Mouse (Mus musculus): ENCODE results near the gene Axl.

Gene Axl

GRCm38 (mm10) chr7:25788220-25789128 is at the start of gene Axl:
Axl (minus strand) TSS chr7:25788705.
- DNase-seq (ENCODE audit: low spot score in 2 of 2), result peak; percentile 33 to 59

- DNase-seq (ENCODE audit: low spot score in 2 of 2), result no peak
These were observed 46.8 kb upstream of the Axl start for GRCm38 (mm10) chr7:25835188-25835891.

GRCm38 (mm10) chr7:25831557-25832530 is 43.3 kb upstream of the Axl start:
- no peak for DNase-seq (ENCODE audit: low spot score in 2 of 2)

GRCm38 (mm10) chr7:25830251-25830650 is 41.7 kb upstream of the Axl start:
- no peak for DNase-seq (ENCODE audit: low spot score in 2 of 2)

- DNase-seq (ENCODE audit: low spot score in 2 of 2), result no peak
These were observed 38.7 kb upstream of the Axl start for GRCm38 (mm10) chr7:25827199-25827598.

GRCm38 (mm10) chr7:25826029-25826428 is 37.5 kb upstream of the Axl start:
- DNase-seq (ENCODE audit: low spot score in 2 of 2), result no peak

GRCm38 (mm10) chr7:25825043-25825442 is 36.5 kb upstream of the Axl start:
- DNase-seq (ENCODE audit: low spot score in 2 of 2), result no peak

GRCm38 (mm10) chr7:25816241-25816919 is 27.9 kb upstream of the Axl start, which contains the start of gene Cyp2s1:
Cyp2s1 (minus strand) TSS chr7:25816913.
- no peak for DNase-seq (ENCODE audit: low spot score in 2 of 2)

- DNase-seq (ENCODE audit: low spot score in 2 of 2), result no peak
These were observed 27.1 kb upstream of the Axl start for GRCm38 (mm10) chr7:25815571-25815970.

GRCm38 (mm10) chr7:25814711-25815110 is 26.2 kb upstream of the Axl start:
- no peak for DNase-seq (ENCODE audit: low spot score in 2 of 2)

GRCm38 (mm10) chr7:25812195-25812594 is 23.7 kb upstream of the Axl start:
- no peak for DNase-seq (ENCODE audit: low spot score in 2 of 2)

- no peak for DNase-seq (ENCODE audit: low spot score in 2 of 2)
These were observed 23.2 kb upstream of the Axl start for GRCm38 (mm10) chr7:25811716-25812115.

GRCm38 (mm10) chr7:25805631-25806343 is 17.3 kb upstream of the Axl start:
- peak; percentile 53 to 85 for DNase-seq (ENCODE audit: low spot score in 2 of 2)

- DNase-seq (ENCODE audit: low spot score in 2 of 2), result no peak
These were observed 16.3 kb upstream of the Axl start for GRCm38 (mm10) chr7:25804792-25805191.

- DNase-seq (ENCODE audit: low spot score in 2 of 2), result no peak
These were observed 15.0 kb upstream of the Axl start for GRCm38 (mm10) chr7:25803460-25803859.

- no peak for DNase-seq (ENCODE audit: low spot score in 2 of 2)
These were observed 14.0 kb upstream of the Axl start for GRCm38 (mm10) chr7:25802241-25803125.

GRCm38 (mm10) chr7:25801031-25801430 is 12.5 kb upstream of the Axl start:
- DNase-seq (ENCODE audit: low spot score in 2 of 2), result no peak

GRCm38 (mm10) chr7:25799369-25799768 is 10.9 kb upstream of the Axl start:
- no peak for DNase-seq (ENCODE audit: low spot score in 2 of 2)

- no peak for DNase-seq (ENCODE audit: low spot score in 2 of 2)
These were observed 10.0 kb upstream of the Axl start for GRCm38 (mm10) chr7:25798540-25798939.

Measured in cerebellum, postnatal 4 days (tissue).